Mouse (Mus musculus) thymus, postnatal 14 days (tissue): ENCODE results near the gene Tle2.

Experiments used
- DNase-seq: peaks from one replicate; pipeline ENCODE4 v3.0.0; 2021

The Tle2 gene

GRCm38 (mm10) chr10:81605974-81606751, 31.8 kb downstream of the Tle2 start, which contains the start of gene BC025920:
Gene BC025920, plus strand, starts transcription at chr10:81606270.
- peak; percentile 84 for DNase-seq

DNA sequence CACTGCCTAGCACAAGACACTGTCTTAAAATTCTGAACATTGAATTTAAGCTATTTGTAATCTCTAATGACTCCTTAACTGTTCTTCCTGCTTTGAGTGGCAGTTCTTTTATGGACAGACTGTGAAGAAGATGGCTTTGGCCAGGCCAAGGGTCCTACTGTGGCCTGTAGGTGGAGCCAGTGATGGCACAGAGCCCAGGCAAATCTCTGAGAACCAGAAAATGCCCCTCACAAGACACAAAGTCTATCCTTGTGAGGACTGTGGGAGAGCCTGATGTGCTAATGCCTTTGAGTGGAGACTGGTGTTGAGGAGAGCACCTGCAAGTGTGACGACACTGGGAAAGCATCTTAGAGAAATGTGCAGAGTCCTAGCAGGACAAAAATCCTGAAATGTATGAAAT, 33.9 kb downstream of the Tle2 start:
- DNase-seq: no peak

- DNase-seq: no peak
Observed at GRCm38 (mm10) chr10:81612779-81613178, 38.4 kb downstream of the Tle2 start.

DNA sequence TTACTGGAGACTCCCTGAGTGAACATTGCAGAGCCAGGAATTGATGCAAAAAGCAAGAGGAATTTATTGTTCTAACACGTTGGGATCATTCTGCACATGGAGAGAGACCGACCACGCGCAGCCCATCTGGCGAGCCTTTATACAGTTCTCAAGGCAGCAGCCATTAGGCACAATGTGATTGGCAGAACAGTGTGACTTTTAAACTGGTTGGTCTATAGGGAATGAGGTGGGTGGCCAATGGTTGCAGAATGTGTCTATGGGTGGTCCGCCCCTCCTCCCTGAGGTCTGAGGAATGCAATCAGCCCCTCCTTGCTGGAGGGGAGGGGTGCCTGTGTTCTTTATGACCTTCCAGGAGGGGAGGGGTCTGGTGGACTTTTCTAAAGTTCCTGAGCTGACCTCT, 41.1 kb downstream of the Tle2 start:
- DNase-seq: no peak

DNA sequence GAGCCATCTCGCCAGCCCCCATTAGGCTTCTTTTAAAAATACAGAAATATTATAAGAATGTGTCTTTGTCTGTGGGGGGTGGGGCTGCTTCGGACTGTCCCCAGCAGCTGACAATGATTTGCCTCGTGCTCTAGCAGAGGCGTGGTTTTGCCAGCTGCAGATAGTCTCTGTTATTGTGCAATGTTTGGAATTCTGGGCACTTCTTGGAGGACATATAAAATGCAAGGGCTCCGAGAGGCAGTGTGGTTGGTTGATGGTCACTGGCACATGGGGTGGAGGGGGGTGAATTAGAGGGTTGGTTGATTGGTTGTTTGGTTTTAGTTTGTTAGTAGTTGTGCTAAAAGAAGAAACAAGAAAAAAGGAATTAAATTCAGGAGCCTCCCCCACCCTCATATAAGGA, 45.6 kb downstream of the Tle2 start:
- DNase-seq: no peak

DNA sequence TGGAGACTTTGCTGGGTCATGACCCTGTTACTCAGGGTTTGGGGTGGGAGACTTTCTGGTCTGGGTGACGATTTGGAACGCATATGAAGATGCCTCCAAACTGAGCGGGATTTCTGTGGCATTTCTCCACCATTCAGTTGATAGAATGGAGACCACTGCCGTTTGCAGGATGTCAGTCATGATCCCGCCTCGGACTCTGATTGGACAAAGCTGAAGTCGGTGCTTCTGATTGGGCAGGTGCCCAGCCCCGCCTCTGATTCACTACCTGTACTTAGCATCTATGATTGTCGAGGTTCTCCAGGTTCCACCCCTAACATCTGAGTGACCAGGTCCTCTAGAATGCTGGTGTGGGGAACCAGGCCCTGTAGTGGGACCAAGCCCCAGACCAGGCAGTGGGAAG, 46.4 kb downstream of the Tle2 start:
- DNase-seq: no peak

- DNase-seq: no peak
Observed at GRCm38 (mm10) chr10:81623441-81623840, 49.1 kb downstream of the Tle2 start.

DNA sequence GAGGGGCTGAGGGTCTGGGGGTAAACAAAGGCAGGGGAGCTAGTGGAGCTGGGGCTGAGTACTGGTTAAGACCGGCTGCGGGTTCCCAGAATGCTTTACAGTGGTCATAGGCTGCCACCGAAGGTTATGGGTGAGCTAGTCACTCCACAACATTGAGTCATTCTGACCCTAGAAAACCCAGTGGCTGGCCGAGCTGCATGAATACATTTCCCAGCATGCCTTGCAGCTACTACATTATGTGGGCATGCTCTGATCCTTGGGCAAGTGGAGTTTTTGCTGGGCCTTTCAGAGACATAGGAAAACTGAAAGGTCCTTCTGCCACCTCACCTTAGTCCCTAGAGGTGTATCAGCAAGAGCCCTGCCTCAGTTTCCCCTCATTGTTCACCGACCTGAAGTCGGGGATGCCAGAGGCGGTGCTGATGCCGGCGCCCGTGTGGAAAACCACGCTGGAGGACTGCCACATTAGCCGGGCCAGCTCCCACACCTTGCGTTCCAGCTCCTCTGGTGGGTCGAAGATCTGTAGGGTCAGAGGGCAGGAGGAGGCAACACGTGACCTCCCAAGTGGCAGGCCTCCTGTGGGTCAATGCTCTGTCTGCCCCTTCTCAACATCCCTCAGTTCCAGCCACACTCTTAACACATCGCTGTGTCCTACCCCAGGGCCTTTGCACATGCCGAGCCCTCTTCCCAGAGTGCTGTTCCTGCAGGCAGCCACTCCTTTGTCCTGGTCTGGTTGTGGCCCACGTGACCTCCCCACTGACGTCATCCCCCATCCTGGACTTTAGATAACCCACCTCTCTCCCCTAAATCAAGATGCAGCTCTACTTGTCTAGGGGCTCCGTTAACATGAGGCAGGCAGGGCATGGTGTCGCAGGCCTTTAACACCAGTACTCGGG, 52.0 kb downstream of the Tle2 start:
- peak; percentile 35 for DNase-seq

- DNase-seq: peak; percentile 94
Observed at GRCm38 (mm10) chr10:81626994-81627835, 52.9 kb downstream of the Tle2 start, which contains the start of gene Sirt6. Gene Sirt6, minus strand, starts transcription at chr10:81627797.

DNA sequence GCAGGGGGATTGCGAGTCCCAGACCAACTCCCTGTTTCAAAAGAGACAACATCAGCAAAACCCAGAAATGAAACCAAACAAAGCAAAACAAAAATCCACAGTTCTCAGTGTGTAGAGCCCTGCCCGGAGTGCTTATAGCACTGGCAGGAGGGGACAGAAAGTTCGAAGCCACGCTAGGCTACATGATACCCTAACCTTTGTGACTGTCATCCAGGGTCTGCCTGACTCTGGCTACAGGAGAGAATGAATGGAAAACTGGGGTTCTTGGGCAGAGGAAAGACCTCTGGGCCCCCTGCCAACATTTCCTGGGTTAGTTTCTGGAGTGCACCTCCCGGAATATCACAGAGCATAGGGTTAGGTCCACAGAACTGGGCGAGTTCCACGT, 53.5 kb downstream of the Tle2 start:
- DNase-seq: no peak

DNA sequence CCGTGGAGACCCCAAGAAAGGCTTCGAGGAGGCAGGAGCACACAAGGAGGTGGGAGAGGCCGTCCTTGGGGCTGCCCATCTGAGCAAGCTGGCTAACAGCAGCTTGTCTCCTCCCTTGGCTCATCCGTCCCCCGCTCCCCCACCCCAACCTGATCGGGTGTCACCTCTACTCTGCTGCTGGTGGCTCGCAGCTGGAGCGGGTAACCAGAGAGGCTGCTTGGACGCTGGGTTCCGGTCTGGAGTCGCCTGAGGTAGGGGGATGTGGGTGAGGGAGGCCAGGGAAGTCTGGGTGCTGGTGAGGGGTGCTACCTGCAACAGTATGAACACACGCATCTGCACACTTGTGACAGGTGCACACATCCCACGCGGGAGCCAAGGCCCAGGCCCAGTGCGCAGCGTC, 54.0 kb downstream of the Tle2 start, which contains the start of gene Ankrd24:
TSS of gene Ankrd24 (plus strand) at position 151 of the 400 bp plus-strand sequence.
- DNase-seq: peak; percentile 19

DNA sequence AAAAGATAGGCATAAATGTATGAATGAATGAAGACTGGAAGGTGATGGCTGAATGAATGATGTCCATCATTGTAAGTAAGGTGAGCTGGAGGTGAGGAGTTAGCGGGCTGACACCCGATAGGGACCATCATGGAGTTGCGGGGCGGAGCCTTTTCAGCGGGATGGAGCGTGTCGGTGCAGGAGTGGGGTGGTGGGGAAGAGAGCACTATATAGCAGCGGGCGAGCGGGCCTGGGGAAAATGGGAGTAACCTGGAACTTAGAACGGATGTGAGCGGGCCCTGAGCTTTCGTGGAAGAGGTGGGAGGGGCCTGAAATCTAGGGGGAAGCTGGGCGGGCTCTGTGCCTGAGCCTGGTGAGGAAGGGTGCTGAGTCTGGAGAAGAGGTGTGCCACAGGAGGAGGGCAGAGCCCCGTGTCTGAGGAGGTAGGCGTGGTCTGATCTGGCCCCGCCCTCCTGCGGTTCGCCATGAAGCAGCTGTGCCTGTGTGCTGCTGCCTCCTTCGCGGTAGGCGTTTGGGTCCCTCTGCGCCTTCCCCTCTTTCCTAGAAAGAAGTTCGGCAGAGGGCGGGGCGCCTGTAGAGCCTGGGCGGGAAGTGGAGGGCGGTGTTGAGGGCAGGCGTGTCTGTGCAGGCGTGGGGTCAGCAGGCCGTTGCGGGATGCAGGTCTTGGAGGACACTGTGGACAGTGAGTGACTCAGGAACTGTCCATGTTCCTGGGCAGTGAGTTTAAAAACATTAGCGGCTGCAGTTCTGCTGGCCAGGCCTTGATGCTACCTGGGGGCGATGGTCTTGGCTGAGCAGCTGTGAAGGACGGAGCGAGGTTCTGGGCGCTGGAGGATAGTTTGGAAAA, 59.1 kb downstream of the Tle2 start:
- DNase-seq: peak; percentile 94

- DNase-seq: no peak
Observed at GRCm38 (mm10) chr10:81636338-81636737, 62.0 kb downstream of the Tle2 start.

DNA sequence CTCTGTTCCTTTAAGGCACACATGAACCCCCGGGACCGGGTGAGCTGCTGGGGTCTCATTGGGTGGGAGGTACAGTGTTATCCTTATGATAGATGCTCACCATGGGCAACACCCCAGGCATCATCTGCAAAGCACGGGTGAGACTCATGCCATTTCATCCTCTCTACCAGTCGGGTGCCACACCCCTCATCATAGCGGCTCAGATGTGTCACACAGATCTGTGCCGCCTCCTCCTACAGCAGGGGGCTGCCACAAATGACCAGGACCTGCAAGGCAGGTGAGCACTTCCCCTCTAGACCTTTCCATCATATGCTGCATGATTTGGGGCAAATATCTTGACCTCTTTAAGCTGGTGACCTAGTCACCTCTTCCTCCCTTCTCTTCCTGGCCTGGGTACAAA, 63.7 kb downstream of the Tle2 start:
- DNase-seq: no peak
